Mouse (Mus musculus): Measurements from ENCODE around the gene Wwc2. TPM values are rescaled to one million over a fixed set of nuclear protein-coding genes. Genes with fewer than 3 reads are reported as not detected.
A peak's percentile ranks its signal among the peaks of the same experiment; 100 is the strongest.

Wwc2 gene
- polyA plus RNA-seq, 1 experiment from 2014 or later: 10.1 TPM

GRCm38 (mm10) chr8:47939217-47939616 is 51.5 kb downstream of the Wwc2 start:
- 0 out of 2 replicates have a peak, but pooled peaks have one; percentile 28 for ATAC-seq (replicated peaks; ENCODE audit: extremely low read depth, insufficient read depth, low FRiP score)
- Histone ChIP-seq H3K9ac (ENCODE audit: low read length) (no peak overlapping the region), H3K36me3 (ENCODE audit: control insufficient read depth, insufficient read depth) (no peaks in the 10 kb centered on the region), H3K4me3 (ENCODE audit: low read length) (no peak overlapping the region), H3K4me1 (ENCODE audit: control insufficient read depth, insufficient read depth, low read length) (peaks cover 23% of the 10 kb centered on the region), H3K4me2 (ENCODE audit: low read depth, low read length) (no peak overlapping the region), H3K27me3 (ENCODE audit: control insufficient read depth, insufficient read depth, low read length) (no peaks in the 10 kb centered on the region), H3K27ac (ENCODE audit: low read length) (peak overlapping the region; percentile 72), H3K9me3 (replicated peaks; ENCODE audit: control insufficient read depth, low read length) (no peaks in the 10 kb centered on the region)
- 49% methylated on average over 7 of the region's 7 CpGs for WGBS

- H3K27ac ChIP-seq (ENCODE audit: low read length): no peak overlapping the region
- no peaks in the 10 kb centered on the region for H3K9me3 ChIP-seq (replicated peaks; ENCODE audit: control insufficient read depth, low read length)
- H3K4me2 ChIP-seq (ENCODE audit: low read depth, low read length): no peak overlapping the region
- H3K4me1 ChIP-seq (ENCODE audit: control insufficient read depth, insufficient read depth, low read length): peaks cover 47% of the 10 kb centered on the region
- H3K36me3 ChIP-seq (ENCODE audit: control insufficient read depth, insufficient read depth): no peaks in the 10 kb centered on the region
- 55% methylated on average over 9 of the region's 9 CpGs for WGBS
- ATAC-seq (replicated peaks; ENCODE audit: extremely low read depth, insufficient read depth, low FRiP score): no peak
- no peaks in the 10 kb centered on the region for H3K27me3 ChIP-seq (ENCODE audit: control insufficient read depth, insufficient read depth, low read length)
- no peak overlapping the region for H3K4me3 ChIP-seq (ENCODE audit: low read length)
- no peak overlapping the region for H3K9ac ChIP-seq (ENCODE audit: low read length)
Measured at GRCm38 (mm10) chr8:47936386-47936785, 54.3 kb downstream of the Wwc2 start.

- WGBS: 81% methylated on average over 5 of the region's 5 CpGs
- Histone ChIP-seq H3K4me2 (ENCODE audit: low read depth, low read length) (no peak overlapping the region), H3K4me3 (ENCODE audit: low read length) (no peak overlapping the region), H3K36me3 (ENCODE audit: control insufficient read depth, insufficient read depth) (no peaks in the 10 kb centered on the region), H3K27me3 (ENCODE audit: control insufficient read depth, insufficient read depth, low read length) (no peaks in the 10 kb centered on the region), H3K4me1 (ENCODE audit: control insufficient read depth, insufficient read depth, low read length) (peaks cover 43% of the 10 kb centered on the region), H3K9me3 (replicated peaks; ENCODE audit: control insufficient read depth, low read length) (no peaks in the 10 kb centered on the region), H3K27ac (ENCODE audit: low read length) (no peak overlapping the region), H3K9ac (ENCODE audit: low read length) (no peak overlapping the region)
- no peak for ATAC-seq (replicated peaks; ENCODE audit: extremely low read depth, insufficient read depth, low FRiP score)
Measured at GRCm38 (mm10) chr8:47935461-47935860, 55.3 kb downstream of the Wwc2 start.

GRCm38 (mm10) chr8:47933087-47933486 is 57.6 kb downstream of the Wwc2 start:
- ATAC-seq (replicated peaks; ENCODE audit: extremely low read depth, insufficient read depth, low FRiP score): no peak
- Histone ChIP-seq H3K9me3 (replicated peaks; ENCODE audit: control insufficient read depth, low read length) (no peaks in the 10 kb centered on the region), H3K4me3 (ENCODE audit: low read length) (no peak overlapping the region), H3K27me3 (ENCODE audit: control insufficient read depth, insufficient read depth, low read length) (no peaks in the 10 kb centered on the region), H3K36me3 (ENCODE audit: control insufficient read depth, insufficient read depth) (no peaks in the 10 kb centered on the region), H3K4me1 (ENCODE audit: control insufficient read depth, insufficient read depth, low read length) (peaks cover 27% of the 10 kb centered on the region), H3K27ac (ENCODE audit: low read length) (peak overlapping the region; percentile 4; the same call in 1 of the 2 replicates), H3K9ac (ENCODE audit: low read length) (no peak overlapping the region), H3K4me2 (ENCODE audit: low read depth, low read length) (no peak overlapping the region)
- 80% methylated on average over 3 of the region's 3 CpGs for WGBS

GRCm38 (mm10) chr8:47932028-47932790 is 58.5 kb downstream of the Wwc2 start:
- no peaks in the 10 kb centered on the region for H3K36me3 ChIP-seq (ENCODE audit: control insufficient read depth, insufficient read depth)
- peak overlapping the region; percentile 86 for H3K27ac ChIP-seq (ENCODE audit: low read length)
- peak overlapping the region; percentile 58 for H3K4me2 ChIP-seq (ENCODE audit: low read depth, low read length)
- ATAC-seq (replicated peaks; ENCODE audit: extremely low read depth, insufficient read depth, low FRiP score): peak; percentile 87
- peaks cover 27% of the 10 kb centered on the region for H3K4me1 ChIP-seq (ENCODE audit: control insufficient read depth, insufficient read depth, low read length)
- H3K4me3 ChIP-seq (ENCODE audit: low read length): peak overlapping the region; percentile 0; the same call in 1 of the 2 replicates
- H3K27me3 ChIP-seq (ENCODE audit: control insufficient read depth, insufficient read depth, low read length): no peaks in the 10 kb centered on the region
- H3K9me3 ChIP-seq (replicated peaks; ENCODE audit: control insufficient read depth, low read length): no peaks in the 10 kb centered on the region
- 23% methylated on average over 16 of the region's 16 CpGs for WGBS
- peak overlapping the region; percentile 59 for H3K9ac ChIP-seq (ENCODE audit: low read length)

GRCm38 (mm10) chr8:47931371-47931770 is 59.4 kb downstream of the Wwc2 start:
- Histone ChIP-seq H3K9me3 (replicated peaks; ENCODE audit: control insufficient read depth, low read length) (no peaks in the 10 kb centered on the region), H3K27me3 (ENCODE audit: control insufficient read depth, insufficient read depth, low read length) (no peaks in the 10 kb centered on the region), H3K4me1 (ENCODE audit: control insufficient read depth, insufficient read depth, low read length) (peaks cover 27% of the 10 kb centered on the region), H3K27ac (ENCODE audit: low read length) (no peak overlapping the region), H3K4me3 (ENCODE audit: low read length) (no peak overlapping the region), H3K4me2 (ENCODE audit: low read depth, low read length) (no peak overlapping the region), H3K9ac (ENCODE audit: low read length) (no peak overlapping the region), H3K36me3 (ENCODE audit: control insufficient read depth, insufficient read depth) (no peaks in the 10 kb centered on the region)
- WGBS: 82% methylated on average over 7 of the region's 7 CpGs
- ATAC-seq (replicated peaks; ENCODE audit: extremely low read depth, insufficient read depth, low FRiP score): no peak

GRCm38 (mm10) chr8:47929615-47930014 is 61.1 kb downstream of the Wwc2 start:
- Histone ChIP-seq H3K27ac (ENCODE audit: low read length) (no peak overlapping the region), H3K27me3 (ENCODE audit: control insufficient read depth, insufficient read depth, low read length) (no peaks in the 10 kb centered on the region), H3K4me3 (ENCODE audit: low read length) (no peak overlapping the region), H3K9ac (ENCODE audit: low read length) (no peak overlapping the region), H3K9me3 (replicated peaks; ENCODE audit: control insufficient read depth, low read length) (no peaks in the 10 kb centered on the region), H3K4me1 (ENCODE audit: control insufficient read depth, insufficient read depth, low read length) (peaks cover 31% of the 10 kb centered on the region), H3K4me2 (ENCODE audit: low read depth, low read length) (no peak overlapping the region), H3K36me3 (ENCODE audit: control insufficient read depth, insufficient read depth) (no peaks in the 10 kb centered on the region)
- WGBS: 91% methylated on average over 12 of the region's 12 CpGs
- ATAC-seq (replicated peaks; ENCODE audit: extremely low read depth, insufficient read depth, low FRiP score): no peak

- no peak overlapping the region for H3K4me2 ChIP-seq (ENCODE audit: low read depth, low read length)
- WGBS: 77% methylated on average over 12 of the region's 12 CpGs
- H3K4me1 ChIP-seq (ENCODE audit: control insufficient read depth, insufficient read depth, low read length): peaks cover 25% of the 10 kb centered on the region
- H3K4me3 ChIP-seq (ENCODE audit: low read length): no peak overlapping the region
- H3K9me3 ChIP-seq (replicated peaks; ENCODE audit: control insufficient read depth, low read length): no peaks in the 10 kb centered on the region
- H3K27me3 ChIP-seq (ENCODE audit: control insufficient read depth, insufficient read depth, low read length): no peaks in the 10 kb centered on the region
- no peak overlapping the region for H3K27ac ChIP-seq (ENCODE audit: low read length)
- no peak for ATAC-seq (replicated peaks; ENCODE audit: extremely low read depth, insufficient read depth, low FRiP score)
- H3K36me3 ChIP-seq (ENCODE audit: control insufficient read depth, insufficient read depth): no peaks in the 10 kb centered on the region
- no peak overlapping the region for H3K9ac ChIP-seq (ENCODE audit: low read length)
Measured at GRCm38 (mm10) chr8:47928604-47929185, 62.0 kb downstream of the Wwc2 start.

- H3K9me3 ChIP-seq (replicated peaks; ENCODE audit: control insufficient read depth, low read length): no peaks in the 10 kb centered on the region
- no peak overlapping the region for H3K4me3 ChIP-seq (ENCODE audit: low read length)
- H3K4me2 ChIP-seq (ENCODE audit: low read depth, low read length): no peak overlapping the region
- no peak overlapping the region for H3K27ac ChIP-seq (ENCODE audit: low read length)
- no peak overlapping the region for H3K9ac ChIP-seq (ENCODE audit: low read length)
- H3K4me1 ChIP-seq (ENCODE audit: control insufficient read depth, insufficient read depth, low read length): peaks cover 7% of the 10 kb centered on the region; the same call in 1 of the 2 replicates
- 68% methylated on average over 6 of the region's 6 CpGs for WGBS
- H3K36me3 ChIP-seq (ENCODE audit: control insufficient read depth, insufficient read depth): peaks cover 7% of the 10 kb centered on the region; the same call in 1 of the 2 replicates
- ATAC-seq (replicated peaks; ENCODE audit: extremely low read depth, insufficient read depth, low FRiP score): no peak
- no peaks in the 10 kb centered on the region for H3K27me3 ChIP-seq (ENCODE audit: control insufficient read depth, insufficient read depth, low read length)
Measured at GRCm38 (mm10) chr8:47924921-47925320, 65.8 kb downstream of the Wwc2 start.
